Mouse (Mus musculus) midbrain, embryonic 14.5 days (tissue): Measurements from ENCODE around the gene Slc27a4. TPM values are rescaled to one million over a fixed set of nuclear protein-coding genes. Genes with fewer than 3 reads are reported as not detected.

ENCODE experiments used
- ATAC-seq: fragments of 200-750 bp; cut with Nextera tagmentation; 2 replicates; pipeline ENCODE4 v1.8.0; 2017; ENCODE audit warnings: moderate number of reproducible peaks, moderate library complexity; ENCODE audit not compliant: low FRiP score, low TSS enrichment
- DNase-seq: peaks from one replicate; pipeline ENCODE4 v3.0.0-alpha.2; 2015
- H3K27ac ChIP-seq: fragments of 300-500 bp; sonication (generic); replicated peaks from 2 replicates; pipeline ENCODE4 v1.5.1; 2014; ENCODE audit warnings: mild to moderate bottlenecking, low read depth, low read length, moderate library complexity
- H3K27me3 ChIP-seq: fragments of 300-500 bp; sonication (generic); 2 replicates; pipeline ENCODE4 v1.6.1; 2014; ENCODE audit warnings: low read length, control low read depth, mixed read lengths; ENCODE audit not compliant: control insufficient read depth, insufficient read depth
- H3K36me3 ChIP-seq: fragments of 300-500 bp; sonication (generic); 2 replicates; pipeline ENCODE4 v1.6.1; 2014; ENCODE audit warnings: low read length, control low read depth; ENCODE audit not compliant: control insufficient read depth, insufficient read depth
- H3K4me1 ChIP-seq: fragments of 300-500 bp; sonication (generic); 2 replicates; pipeline ENCODE4 v1.6.1; 2014; ENCODE audit warnings: mild to moderate bottlenecking, antibody characterized with exemption, low read length, control low read depth; ENCODE audit not compliant: control insufficient read depth, insufficient read depth
- H3K4me2 ChIP-seq: fragments of 300-500 bp; sonication (generic); 2 replicates; pipeline ENCODE4 v1.6.1; 2014; ENCODE audit warnings: mild to moderate bottlenecking, low read length, moderate library complexity
- H3K4me3 ChIP-seq: fragments of 300-500 bp; sonication (generic); replicated peaks from 2 replicates; pipeline ENCODE4 v1.5.1; 2014; ENCODE audit warnings: low read depth, low read length
- H3K9ac ChIP-seq: fragments of 300-500 bp; sonication (generic); replicated peaks from 2 replicates; pipeline ENCODE4 v1.6.1; 2014; ENCODE audit warnings: mild to moderate bottlenecking, low read length, moderate library complexity
- H3K9me3 ChIP-seq: fragments of 300-500 bp; sonication (generic); 2 replicates; pipeline ENCODE4 v1.6.1; 2016; ENCODE audit warnings: low read length, control low read depth, mixed read lengths; ENCODE audit not compliant: control insufficient read depth
- WGBS: fragments of 180-500 bp; shearing (Covaris S2); extraction: QIAGEN DNeasy Blood & Tissue Kit; methylation state at CpG from one replicate; pipeline ENCODE4 v1.1.7; 2014; 5-methylcytosine and 5-hydroxymethylcytosine counted together
- polyA plus RNA-seq: library from polyadenylated mRNA; unstranded; fragments of >200 nt; fragmentation: Nextera tagmentation; extraction: Ambion mirVana; gene quantifications from 2 replicates; pipeline ENCODE4 v1.2.1, GENCODE M21; 2014

The Slc27a4 gene
- polyA plus RNA-seq, 1 experiment from 2014 or later = 36.1 TPM

DNA sequence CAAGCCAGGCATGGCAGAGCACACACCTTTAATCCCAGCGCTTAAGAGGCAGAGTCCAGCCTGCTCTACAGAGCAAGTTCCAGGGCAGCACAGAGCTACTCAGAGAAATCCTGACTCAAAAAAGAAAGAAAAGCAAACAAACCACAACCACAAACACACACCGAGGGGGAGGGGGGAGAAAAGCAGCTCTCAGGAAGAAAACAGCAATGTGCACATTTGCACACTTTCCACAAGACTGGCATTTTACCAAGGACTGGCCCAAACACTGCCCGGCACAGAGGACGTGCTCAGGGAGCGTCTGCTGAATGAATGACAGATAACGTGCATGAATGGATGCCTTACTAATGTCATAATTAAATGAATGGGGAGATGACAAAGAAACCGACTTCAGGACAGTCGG lies 46.6 kb downstream of the Slc27a4 start:
- ATAC-seq (no peak), DNase-seq (no peak)

DNA sequence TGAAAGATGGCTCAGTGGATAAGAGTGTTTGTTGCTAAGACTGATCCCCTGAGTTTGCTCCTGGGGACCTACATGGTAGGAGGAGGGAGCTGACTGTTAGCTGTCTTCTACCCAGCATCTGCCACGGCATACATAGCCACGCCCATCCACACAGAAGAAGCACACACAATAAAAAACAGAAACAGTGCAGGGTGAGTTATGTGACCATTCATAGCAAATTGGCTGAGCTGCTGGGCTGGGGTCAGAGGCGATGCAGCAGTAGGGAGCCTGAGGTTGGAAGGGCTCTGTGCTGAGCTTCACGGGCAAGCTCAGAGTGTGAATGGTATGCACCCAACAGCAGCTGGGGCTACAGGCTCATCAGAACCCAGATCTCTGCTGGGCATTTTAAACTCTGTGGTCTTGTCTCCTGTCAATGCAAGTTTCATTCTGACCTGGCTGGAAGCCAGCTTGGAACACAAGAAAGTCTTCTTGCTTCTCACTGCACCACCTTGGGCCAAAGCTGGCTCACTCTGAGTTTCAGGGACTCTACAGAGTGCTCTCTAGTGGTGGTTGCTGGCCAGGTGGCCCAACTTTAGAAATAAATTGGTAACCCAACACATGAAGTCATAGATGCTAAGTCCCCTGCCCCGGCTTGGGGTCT lies 47.5 kb downstream of the Slc27a4 start:
- H3K36me3 ChIP-seq = no peaks in the 10 kb centered on the region
- H3K27ac ChIP-seq = no peak overlapping the region; the same call in 1 of the 2 replicates
- no peak overlapping the region for H3K4me2 ChIP-seq
- H3K9ac ChIP-seq = no peak overlapping the region
- H3K27me3 ChIP-seq = no peaks in the 10 kb centered on the region
- no peak overlapping the region for H3K4me3 ChIP-seq
- H3K4me1 ChIP-seq = peaks cover 24% of the 10 kb centered on the region
- no peaks in the 10 kb centered on the region for H3K9me3 ChIP-seq
- 47% methylated on average over 5 of the region's 5 CpGs for WGBS
- ATAC-seq (no peak), DNase-seq (no peak)

More for the DNA sequence above, 46.6 kb downstream of the Slc27a4 start:
- H3K27me3 ChIP-seq = no peaks in the 10 kb centered on the region
- H3K36me3 ChIP-seq = no peaks in the 10 kb centered on the region
- no peak overlapping the region for H3K9ac ChIP-seq
- H3K27ac ChIP-seq = no peak overlapping the region
- WGBS = 27% methylated on average over 8 of the region's 8 CpGs
- H3K4me3 ChIP-seq = no peak overlapping the region
- peaks cover 33% of the 10 kb centered on the region for H3K4me1 ChIP-seq
- no peak overlapping the region for H3K4me2 ChIP-seq
- H3K9me3 ChIP-seq = no peaks in the 10 kb centered on the region

DNA sequence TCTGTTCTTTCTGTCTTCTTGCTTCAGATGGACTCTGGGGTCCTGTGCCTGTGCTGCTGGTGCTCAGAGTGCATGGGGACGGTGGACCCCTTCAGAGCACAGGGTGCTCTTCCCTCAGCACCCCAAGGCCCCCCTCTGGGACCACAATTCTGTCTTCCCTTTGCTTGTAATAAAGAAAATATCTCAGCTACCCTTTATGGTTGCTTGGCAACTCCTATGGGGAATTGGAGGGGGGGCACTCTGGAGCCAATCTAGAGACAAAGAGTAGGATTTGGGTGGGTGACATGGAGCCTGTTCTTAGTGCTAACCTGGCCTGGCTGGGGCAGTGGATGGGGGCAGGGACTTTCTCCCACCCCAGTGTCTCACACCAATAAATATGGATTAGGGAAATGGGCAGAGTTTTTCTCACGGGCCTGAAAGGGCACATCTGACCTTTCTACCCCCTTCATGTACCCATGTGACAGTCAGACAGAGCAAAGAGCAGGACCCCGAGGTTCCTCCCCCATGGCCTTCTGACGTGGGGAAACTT lies 50.6 kb downstream of the Slc27a4 start:
- Histone ChIP-seq H3K9me3 (no peaks in the 10 kb centered on the region), H3K4me1 (peaks cover 33% of the 10 kb centered on the region), H3K4me2 (no peak overlapping the region), H3K4me3 (no peak overlapping the region), H3K27ac (peak overlapping the region; percentile 69), H3K36me3 (no peaks in the 10 kb centered on the region), H3K9ac (no peak overlapping the region), H3K27me3 (no peaks in the 10 kb centered on the region)
- DNase-seq = peak; percentile 43
- WGBS = 6% methylated on average over 4 of the region's 4 CpGs
- ATAC-seq = no peak

DNA sequence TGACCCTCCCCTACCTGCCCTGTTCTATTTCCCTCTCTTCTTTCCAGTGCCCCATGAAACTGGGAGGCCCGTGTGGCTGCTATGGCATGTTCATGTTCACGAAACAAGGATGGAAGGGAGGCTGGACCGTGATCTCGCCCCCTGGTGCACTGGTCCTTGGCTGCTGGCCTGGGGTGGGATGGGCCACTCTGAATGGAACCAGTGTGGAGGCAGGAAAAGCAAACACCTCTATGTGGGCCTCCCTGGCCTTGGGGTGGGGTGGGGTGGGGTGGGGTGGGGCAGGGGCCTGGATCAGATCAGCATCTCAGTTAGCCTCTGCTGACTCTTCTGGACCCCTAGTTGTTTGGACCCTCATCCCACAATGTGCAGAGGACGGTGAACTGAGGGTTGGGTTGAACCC lies 51.3 kb downstream of the Slc27a4 start:
- ATAC-seq (no peak), DNase-seq (no peak)
- Histone ChIP-seq H3K9ac (no peak overlapping the region), H3K9me3 (no peaks in the 10 kb centered on the region), H3K27ac (peak overlapping the region; percentile 69; the same call in 1 of the 2 replicates), H3K4me3 (no peak overlapping the region), H3K4me2 (no peak overlapping the region), H3K27me3 (no peaks in the 10 kb centered on the region), H3K36me3 (no peaks in the 10 kb centered on the region), H3K4me1 (peaks cover 33% of the 10 kb centered on the region)
- 46% methylated on average over 5 of the region's 5 CpGs for WGBS

DNA sequence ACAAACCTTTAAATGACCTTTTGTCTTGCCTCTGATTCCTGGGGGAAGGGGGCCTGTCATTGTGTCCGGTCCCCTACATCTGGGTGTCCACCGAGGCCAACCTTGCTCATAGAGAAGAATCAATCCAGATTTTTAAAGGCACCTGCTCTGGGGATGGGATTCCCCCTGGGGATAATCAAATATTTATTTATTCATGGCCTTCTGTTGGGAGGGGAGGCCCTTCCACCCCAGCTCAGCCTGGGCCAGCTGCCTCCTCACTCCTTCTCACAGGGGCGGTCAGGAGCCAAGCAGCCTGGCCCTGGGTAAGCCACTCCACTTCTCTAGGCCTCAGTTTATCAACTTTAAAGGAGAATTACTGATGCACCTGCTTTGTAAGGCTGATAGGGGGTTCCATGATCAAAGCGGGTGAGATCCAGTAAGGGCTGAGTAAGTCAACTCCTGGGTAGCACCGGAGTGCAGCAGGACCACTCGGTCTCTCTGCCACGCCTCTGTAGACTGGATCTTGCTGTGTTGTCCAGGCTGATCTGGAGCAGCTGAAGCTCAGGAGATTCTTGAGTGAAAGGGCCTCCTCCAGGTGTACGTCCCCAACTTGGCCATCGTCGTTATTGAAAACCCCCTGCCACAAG lies 53.3 kb downstream of the Slc27a4 start:
- ATAC-seq (no peak), DNase-seq (no peak)
- no peak overlapping the region for H3K4me3 ChIP-seq
- no peaks in the 10 kb centered on the region for H3K36me3 ChIP-seq
- H3K27me3 ChIP-seq = no peaks in the 10 kb centered on the region
- 25% methylated on average over 10 of the region's 10 CpGs for WGBS
- H3K9me3 ChIP-seq = no peaks in the 10 kb centered on the region
- H3K9ac ChIP-seq = no peak overlapping the region
- H3K27ac ChIP-seq = peak overlapping the region; percentile 76
- no peak overlapping the region for H3K4me2 ChIP-seq
- H3K4me1 ChIP-seq = peaks cover 28% of the 10 kb centered on the region

DNA sequence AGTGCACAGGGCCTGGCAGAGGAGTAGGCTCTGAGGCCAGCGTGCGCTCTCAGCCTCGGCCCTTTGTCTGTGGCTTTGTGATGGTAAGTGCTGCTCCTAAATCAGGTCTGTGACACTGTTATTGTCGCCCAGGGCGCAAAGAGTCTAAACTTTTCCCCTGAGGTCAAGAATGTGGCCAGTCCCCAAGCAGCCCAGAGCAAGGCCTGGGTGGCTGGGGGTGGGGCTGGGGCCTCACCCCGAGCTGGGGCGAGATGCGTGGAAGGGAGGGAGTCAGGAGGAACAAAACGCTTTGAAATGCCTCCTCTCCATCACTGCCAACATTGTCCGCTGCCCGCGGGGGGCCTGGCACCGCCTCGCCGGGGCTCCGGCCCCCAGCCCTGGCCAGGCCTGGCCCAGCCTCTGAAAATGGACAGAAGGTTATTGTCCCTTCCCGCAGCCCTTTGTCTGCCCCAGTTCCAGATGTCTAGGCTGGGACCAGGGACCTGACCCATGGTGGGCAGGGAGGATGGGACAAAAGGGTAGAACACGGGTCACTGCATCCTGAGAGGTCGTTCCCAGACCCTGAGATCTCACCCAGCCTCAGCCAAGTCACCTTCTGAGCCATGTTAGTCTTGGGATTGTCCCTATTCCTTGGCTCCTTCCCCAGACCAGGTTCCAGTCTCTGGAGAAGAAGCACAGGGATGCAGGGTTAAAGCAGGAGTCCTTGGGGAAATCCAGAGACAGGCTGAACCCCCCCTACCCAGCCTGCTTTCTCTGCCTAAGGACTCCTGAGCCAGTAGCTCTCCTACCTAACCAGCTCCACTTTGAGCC lies 54.2 kb downstream of the Slc27a4 start:
- ATAC-seq (no peak), DNase-seq (no peak)
- Histone ChIP-seq H3K4me2 (no peak overlapping the region), H3K4me1 (peaks cover 28% of the 10 kb centered on the region), H3K4me3 (no peak overlapping the region), H3K27ac (peak overlapping the region; percentile 76), H3K9ac (peak overlapping the region; percentile 29; the same call in 1 of the 2 replicates), H3K27me3 (no peaks in the 10 kb centered on the region), H3K9me3 (no peaks in the 10 kb centered on the region), H3K36me3 (no peaks in the 10 kb centered on the region)
- 6% methylated on average over 19 of the region's 19 CpGs for WGBS

DNA sequence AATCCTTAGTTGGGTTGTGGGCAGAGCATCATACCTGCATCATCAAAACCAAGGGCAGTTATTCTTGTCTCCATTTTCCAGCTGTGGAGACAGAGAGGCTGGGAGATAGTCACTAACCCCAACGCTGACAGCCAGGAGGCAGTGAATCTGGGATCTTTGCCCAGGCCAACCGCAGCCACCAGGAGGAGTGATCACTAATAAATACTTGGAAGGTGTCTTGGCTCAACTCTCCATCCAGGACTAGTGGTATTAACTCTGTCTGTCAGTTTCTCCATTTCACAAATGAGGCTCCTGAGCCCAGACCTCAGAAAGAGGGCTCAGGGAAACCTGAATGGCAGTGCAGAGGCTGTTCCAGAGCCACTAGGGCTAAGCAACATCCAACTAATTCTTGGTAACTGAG lies 54.9 kb downstream of the Slc27a4 start:
- DNase-seq (no peak), ATAC-seq (no peak)
- Histone ChIP-seq H3K4me2 (no peak overlapping the region), H3K9me3 (no peaks in the 10 kb centered on the region), H3K4me3 (no peak overlapping the region), H3K27me3 (no peaks in the 10 kb centered on the region), H3K27ac (peak overlapping the region; percentile 76; the same call in 1 of the 2 replicates), H3K36me3 (no peaks in the 10 kb centered on the region), H3K9ac (no peak overlapping the region), H3K4me1 (peaks cover 28% of the 10 kb centered on the region)
- 24% methylated on average over 2 of the region's 2 CpGs for WGBS

DNA sequence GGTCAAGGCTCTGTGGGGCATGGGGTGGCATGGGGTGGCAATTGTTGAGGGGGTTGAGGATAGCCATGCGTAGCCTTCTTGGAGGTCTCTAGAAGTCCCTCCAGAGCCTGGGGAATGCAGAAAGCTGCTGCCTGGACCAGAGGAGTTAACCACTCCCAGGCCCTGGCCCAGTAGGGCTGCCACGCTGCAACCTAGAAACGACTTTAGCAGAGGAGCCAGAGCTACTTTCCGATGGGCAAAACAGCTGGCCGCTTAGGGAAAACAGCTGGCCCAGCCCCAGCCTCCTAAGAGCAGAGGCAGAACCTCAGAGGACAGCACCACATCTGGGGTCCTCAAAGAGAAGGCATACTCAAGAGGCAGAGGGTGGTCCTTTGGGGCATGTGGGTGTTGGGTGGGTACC lies 55.5 kb downstream of the Slc27a4 start:
- no peak overlapping the region for H3K9ac ChIP-seq
- H3K4me3 ChIP-seq = no peak overlapping the region
- no peak overlapping the region for H3K4me2 ChIP-seq
- H3K9me3 ChIP-seq = no peaks in the 10 kb centered on the region
- H3K4me1 ChIP-seq = peaks cover 23% of the 10 kb centered on the region
- WGBS = 74% methylated on average over 5 of the region's 5 CpGs
- H3K27me3 ChIP-seq = no peaks in the 10 kb centered on the region
- no peaks in the 10 kb centered on the region for H3K36me3 ChIP-seq
- no peak for DNase-seq
- ATAC-seq = no peak
- no peak overlapping the region for H3K27ac ChIP-seq
